Mouse (Mus musculus): ENCODE results near the gene Jsrp1. TPM values are rescaled to one million over a fixed set of nuclear protein-coding genes. Genes with fewer than 3 reads are reported as not detected.
A peak's percentile ranks its signal among the peaks of the same experiment; 100 is the strongest.
"Not testable (repeated sequence)": the region's sequence is repeated elsewhere in the genome, so short reads cannot be mapped to it uniquely, and the experiment has no call there.

Jsrp1 gene
- polyA plus RNA-seq, 1 experiment from 2014 or later, result 0.70 TPM

- Histone ChIP-seq H3K9me3 (ENCODE audit: control insufficient read depth, low read length) (no peaks in the 10 kb centered on the region), H3K4me1 (ENCODE audit: control insufficient read depth, insufficient read depth, low read length) (peaks cover 5% of the 10 kb centered on the region; the same call in 1 of the 2 replicates), H3K36me3 (ENCODE audit: control insufficient read depth, insufficient read depth, low read length) (no peaks in the 10 kb centered on the region), H3K4me2 (ENCODE audit: low read depth, low read length) (no peak overlapping the region), H3K27me3 (replicated peaks; ENCODE audit: control insufficient read depth, insufficient read depth, low read length) (no peaks in the 10 kb centered on the region), H3K4me3 (ENCODE audit: low read length) (no peak overlapping the region), H3K27ac (ENCODE audit: low read length) (no peak overlapping the region), H3K9ac (ENCODE audit: low read depth, low read length) (no peak overlapping the region)
- peak; percentile 54; the same call in 1 of the 2 replicates for ATAC-seq
- 51% methylated on average over 2 of the region's 2 CpGs for WGBS
Observed at GRCm38 (mm10) chr10:80817164-80817563, 3.9 kb upstream of the Jsrp1 start.

GRCm38 (mm10) chr10:80816303-80816702, 3.0 kb upstream of the Jsrp1 start:
- WGBS, result 88% methylated on average over 3 of the region's 3 CpGs

DNA sequence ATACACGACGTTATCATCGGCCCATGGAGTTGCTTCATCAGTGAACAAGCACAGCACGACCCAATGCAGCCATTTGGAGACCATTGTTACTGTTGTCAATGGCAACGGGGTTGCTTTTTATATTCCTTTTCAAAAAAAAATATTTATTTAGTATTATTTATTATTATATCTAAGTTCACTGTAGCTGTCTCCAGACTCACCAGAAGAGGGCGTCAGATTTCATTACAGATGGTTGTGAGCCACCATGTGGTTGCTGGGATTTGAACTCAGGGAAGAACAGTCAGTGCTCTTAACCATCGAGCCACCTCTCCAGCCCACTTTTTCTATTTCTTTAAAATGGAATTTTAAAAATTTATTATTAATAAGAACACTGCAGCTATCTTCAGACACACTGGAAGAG, 1.5 kb upstream of the Jsrp1 start:
- Histone ChIP-seq H3K4me2 (ENCODE audit: low read depth, low read length) (no peak overlapping the region), H3K36me3 (ENCODE audit: control insufficient read depth, insufficient read depth, low read length) (no peaks in the 10 kb centered on the region), H3K9ac (ENCODE audit: low read depth, low read length) (no peak overlapping the region), H3K9me3 (ENCODE audit: control insufficient read depth, low read length) (no peaks in the 10 kb centered on the region), H3K4me3 (ENCODE audit: low read length) (no peak overlapping the region), H3K27ac (ENCODE audit: low read length) (no peak overlapping the region), H3K27me3 (replicated peaks; ENCODE audit: control insufficient read depth, insufficient read depth, low read length) (no peaks in the 10 kb centered on the region), H3K4me1 (ENCODE audit: control insufficient read depth, insufficient read depth, low read length) (peaks cover 10% of the 10 kb centered on the region; the same call in 1 of the 2 replicates)
- WGBS, result 68% methylated on average over 7 of the region's 7 CpGs
- ATAC-seq, result no peak

More at GRCm38 (mm10) chr10:80816303-80816702, 3.0 kb upstream of the Jsrp1 start:
- H3K4me3 ChIP-seq (ENCODE audit: low read length); H3K4me2 ChIP-seq (ENCODE audit: low read depth, low read length); H3K4me1 ChIP-seq (ENCODE audit: control insufficient read depth, insufficient read depth, low read length); H3K27me3 ChIP-seq (replicated peaks; ENCODE audit: control insufficient read depth, insufficient read depth, low read length); H3K9me3 ChIP-seq (ENCODE audit: control insufficient read depth, low read length); H3K36me3 ChIP-seq (ENCODE audit: control insufficient read depth, insufficient read depth, low read length); ATAC-seq; H3K9ac ChIP-seq (ENCODE audit: low read depth, low read length); H3K27ac ChIP-seq (ENCODE audit: low read length): not testable (repeated sequence)

- 41% methylated on average over 5 of the region's 5 CpGs for WGBS
- no peak for ATAC-seq
- H3K4me2 ChIP-seq (ENCODE audit: low read depth, low read length), result no peak overlapping the region
- no peak overlapping the region for H3K4me3 ChIP-seq (ENCODE audit: low read length)
- H3K9ac ChIP-seq (ENCODE audit: low read depth, low read length), result peak overlapping the region; percentile 40; the same call in 1 of the 2 replicates
- H3K36me3 ChIP-seq (ENCODE audit: control insufficient read depth, insufficient read depth, low read length), result no peaks in the 10 kb centered on the region
- H3K27me3 ChIP-seq (replicated peaks; ENCODE audit: control insufficient read depth, insufficient read depth, low read length), result 0 out of 2 replicates have a peak, but pooled peaks cover 4% of the 10 kb centered on the region
- H3K9me3 ChIP-seq (ENCODE audit: control insufficient read depth, low read length), result no peaks in the 10 kb centered on the region
- peaks cover 24% of the 10 kb centered on the region for H3K4me1 ChIP-seq (ENCODE audit: control insufficient read depth, insufficient read depth, low read length)
- H3K27ac ChIP-seq (ENCODE audit: low read length), result no peak overlapping the region
Observed at GRCm38 (mm10) chr10:80812391-80813041, 782 bp downstream of the Jsrp1 start.

GRCm38 (mm10) chr10:80810084-80810483, 3.2 kb downstream of the Jsrp1 start:
- H3K4me3 ChIP-seq (ENCODE audit: low read length), result no peak overlapping the region

GRCm38 (mm10) chr10:80808985-80809632, 4.2 kb downstream of the Jsrp1 start:
- Histone ChIP-seq H3K9ac (ENCODE audit: low read depth, low read length) (peak overlapping the region; percentile 46), H3K27ac (ENCODE audit: low read length) (no peak overlapping the region), H3K36me3 (ENCODE audit: control insufficient read depth, insufficient read depth, low read length) (peaks cover 11% of the 10 kb centered on the region), H3K4me1 (ENCODE audit: control insufficient read depth, insufficient read depth, low read length) (peaks cover 37% of the 10 kb centered on the region), H3K27me3 (replicated peaks; ENCODE audit: control insufficient read depth, insufficient read depth, low read length) (0 out of 2 replicates have a peak, but pooled peaks cover 4% of the 10 kb centered on the region), H3K9me3 (ENCODE audit: control insufficient read depth, low read length) (no peaks in the 10 kb centered on the region), H3K4me2 (ENCODE audit: low read depth, low read length) (peak overlapping the region; percentile 30; the same call in 1 of the 2 replicates), H3K4me3 (ENCODE audit: low read length) (peak overlapping the region; percentile 4; the same call in 1 of the 2 replicates)
- ATAC-seq, result no peak
- 12% methylated on average over 18 of the region's 18 CpGs for WGBS

More at GRCm38 (mm10) chr10:80810084-80810483, 3.2 kb downstream of the Jsrp1 start:
- Histone ChIP-seq H3K4me1 (ENCODE audit: control insufficient read depth, insufficient read depth, low read length) (peaks cover 37% of the 10 kb centered on the region), H3K36me3 (ENCODE audit: control insufficient read depth, insufficient read depth, low read length) (peaks cover 3% of the 10 kb centered on the region), H3K27ac (ENCODE audit: low read length) (no peak overlapping the region), H3K9me3 (ENCODE audit: control insufficient read depth, low read length) (no peaks in the 10 kb centered on the region), H3K27me3 (replicated peaks; ENCODE audit: control insufficient read depth, insufficient read depth, low read length) (0 out of 2 replicates have a peak, but pooled peaks cover 4% of the 10 kb centered on the region), H3K9ac (ENCODE audit: low read depth, low read length) (0 out of 2 replicates have a peak overlapping the region, but pooled peaks have one; percentile 10), H3K4me2 (ENCODE audit: low read depth, low read length) (no peak overlapping the region; the same call in 1 of the 2 replicates)
- no peak for ATAC-seq
- WGBS, result 5% methylated on average over 20 of the region's 20 CpGs

DNA sequence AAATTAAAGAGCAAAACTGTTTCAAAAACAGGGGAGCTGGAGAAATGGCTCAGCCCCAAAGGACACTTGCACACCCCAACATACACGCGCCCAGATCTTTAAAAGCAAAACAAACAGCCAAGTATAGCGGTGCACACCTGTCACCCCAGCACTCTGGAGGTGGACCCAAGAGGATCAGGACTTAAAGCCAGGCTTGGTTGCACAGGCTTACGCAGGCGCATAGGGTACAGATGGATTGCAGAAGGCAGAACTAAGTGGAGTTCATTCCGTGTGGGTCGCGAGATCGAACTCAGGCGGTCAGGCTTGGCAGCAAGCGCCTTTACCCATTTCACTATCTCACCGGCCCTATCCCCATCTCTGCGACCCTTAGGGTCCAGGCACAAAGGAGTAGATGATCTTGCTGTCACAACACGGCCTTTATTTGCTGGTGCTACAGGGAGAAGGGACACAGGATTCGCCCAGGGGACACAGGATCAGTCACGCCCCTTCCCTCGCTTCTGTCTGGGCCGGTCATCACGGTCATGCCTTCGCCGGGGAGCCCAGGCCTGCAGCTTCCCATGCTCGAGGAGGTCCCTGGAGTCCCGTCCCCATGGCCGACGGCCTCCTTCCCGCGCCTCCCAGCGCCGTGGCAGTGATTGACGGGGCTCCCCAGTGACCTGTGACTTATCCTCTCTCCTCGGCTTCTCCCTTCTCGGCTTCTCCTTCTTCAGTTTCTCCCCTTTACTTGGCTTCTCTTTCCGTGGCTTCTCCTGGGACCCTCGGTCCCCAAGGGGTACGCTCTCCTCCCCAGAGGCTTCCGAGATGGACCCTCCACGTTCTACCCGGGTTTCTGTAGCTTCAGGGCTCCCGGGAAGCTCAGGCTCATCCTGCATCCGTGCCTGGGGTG, 5.0 kb downstream of the Jsrp1 start:
- Histone ChIP-seq H3K9ac (ENCODE audit: low read depth, low read length) (peak overlapping the region; percentile 46), H3K27me3 (replicated peaks; ENCODE audit: control insufficient read depth, insufficient read depth, low read length) (0 out of 2 replicates have a peak, but pooled peaks cover 4% of the 10 kb centered on the region), H3K36me3 (ENCODE audit: control insufficient read depth, insufficient read depth, low read length) (peaks cover 15% of the 10 kb centered on the region), H3K4me1 (ENCODE audit: control insufficient read depth, insufficient read depth, low read length) (peaks cover 37% of the 10 kb centered on the region), H3K9me3 (ENCODE audit: control insufficient read depth, low read length) (no peaks in the 10 kb centered on the region), H3K4me2 (ENCODE audit: low read depth, low read length) (peak overlapping the region; percentile 30; the same call in 1 of the 2 replicates), H3K27ac (ENCODE audit: low read length) (no peak overlapping the region), H3K4me3 (ENCODE audit: low read length) (peak overlapping the region; percentile 4; the same call in 1 of the 2 replicates)
- ATAC-seq, result no peak
- 26% methylated on average over 40 of the region's 40 CpGs for WGBS

DNA sequence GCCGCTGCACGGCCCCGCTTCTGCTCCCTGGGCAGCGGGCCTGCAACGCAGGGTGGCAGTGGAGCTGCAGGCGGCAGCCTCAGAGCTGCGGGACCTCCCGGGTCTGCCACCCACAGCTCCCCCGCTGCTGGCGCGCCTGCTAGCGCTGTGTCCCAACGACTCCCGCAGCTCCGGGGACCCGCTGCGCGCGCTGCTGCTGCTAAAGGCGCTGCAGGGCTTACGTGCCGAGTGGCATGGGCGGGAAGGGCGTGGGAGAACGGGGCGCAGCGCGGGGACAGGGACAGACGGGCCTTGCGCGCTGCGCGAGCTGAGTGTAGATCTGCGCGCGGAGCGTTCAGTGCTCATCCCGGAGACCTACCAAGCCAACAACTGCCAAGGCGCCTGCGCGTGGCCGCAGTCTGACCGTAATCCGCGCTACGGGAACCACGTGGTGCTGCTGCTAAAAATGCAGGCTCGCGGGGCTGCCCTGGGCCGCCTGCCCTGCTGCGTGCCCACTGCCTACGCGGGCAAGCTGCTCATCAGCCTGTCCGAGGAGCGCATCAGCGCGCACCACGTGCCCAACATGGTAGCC, 6.2 kb downstream of the Jsrp1 start:
- H3K36me3 ChIP-seq (ENCODE audit: control insufficient read depth, insufficient read depth, low read length), result peaks cover 22% of the 10 kb centered on the region
- H3K4me2 ChIP-seq (ENCODE audit: low read depth, low read length), result peak overlapping the region; percentile 96
- peak; percentile 62 for ATAC-seq
- H3K9ac ChIP-seq (ENCODE audit: low read depth, low read length), result peak overlapping the region; percentile 79
- WGBS, result 0% methylated on average over 58 of the region's 58 CpGs
- peak overlapping the region; percentile 55 for H3K4me3 ChIP-seq (ENCODE audit: low read length)
- no peaks in the 10 kb centered on the region for H3K9me3 ChIP-seq (ENCODE audit: control insufficient read depth, low read length)
- peaks cover 32% of the 10 kb centered on the region for H3K4me1 ChIP-seq (ENCODE audit: control insufficient read depth, insufficient read depth, low read length)
- H3K27me3 ChIP-seq (replicated peaks; ENCODE audit: control insufficient read depth, insufficient read depth, low read length), result 0 out of 2 replicates have a peak, but pooled peaks cover 4% of the 10 kb centered on the region
- H3K27ac ChIP-seq (ENCODE audit: low read length), result peak overlapping the region; percentile 63

Data from intestine, embryonic 16.5 days (tissue).